Mouse (Mus musculus) midbrain, embryonic 16.5 days (tissue): ENCODE measurements around the gene Emc4. TPM values are rescaled to one million over a fixed set of nuclear protein-coding genes. Genes with fewer than 3 reads are reported as not detected.

ENCODE experiments used
- ATAC-seq: fragments of 200-750 bp; cut with Nextera tagmentation; 2 replicates; pipeline ENCODE4 v1.8.0; 2017; ENCODE audit warnings: moderate TSS enrichment
- H3K27ac ChIP-seq: fragments of 300-500 bp; sonication (generic); 2 replicates; pipeline ENCODE4 v1.5.1; 2014; ENCODE audit warnings: mild to moderate bottlenecking, low read length, mixed read lengths
- H3K27me3 ChIP-seq: fragments of 300-500 bp; sonication (generic); 2 replicates; pipeline ENCODE4 v1.6.1; 2014; ENCODE audit warnings: low read depth, low read length, mixed read lengths; ENCODE audit not compliant: control insufficient read depth, insufficient read depth
- H3K36me3 ChIP-seq: fragments of 300-500 bp; sonication (generic); 2 replicates; pipeline ENCODE4 v1.6.1; 2014; ENCODE audit warnings: mild to moderate bottlenecking, low read length, moderate library complexity, mixed read lengths; ENCODE audit not compliant: control insufficient read depth, insufficient read depth
- H3K4me1 ChIP-seq: fragments of 300-500 bp; sonication (generic); 2 replicates; pipeline ENCODE4 v1.6.1; 2014; ENCODE audit warnings: mild to moderate bottlenecking, low read length, mixed read lengths; ENCODE audit not compliant: control insufficient read depth, insufficient read depth
- H3K4me2 ChIP-seq: fragments of 300-500 bp; sonication (generic); 2 replicates; pipeline ENCODE4 v1.6.1; 2014; ENCODE audit warnings: mild to moderate bottlenecking, low read length, mixed read lengths
- H3K4me3 ChIP-seq: fragments of 300-500 bp; sonication (generic); 2 replicates; pipeline ENCODE4 v1.5.1; 2014; ENCODE audit warnings: low read depth, mild to moderate bottlenecking, low read length, moderate library complexity, mixed read lengths
- H3K9ac ChIP-seq: fragments of 300-500 bp; sonication (generic); 2 replicates; pipeline ENCODE4 v1.6.1; 2014; ENCODE audit warnings: low read depth, low read length, mixed read lengths
- H3K9me3 ChIP-seq: fragments of 300-500 bp; sonication (generic); replicated peaks from 2 replicates; pipeline ENCODE4 v1.6.1; 2014; ENCODE audit warnings: mild to moderate bottlenecking, low read length, mixed read lengths; ENCODE audit not compliant: control insufficient read depth, poor library complexity, severe bottlenecking
- WGBS: fragments of 180-500 bp; shearing (Covaris S2); extraction: QIAGEN DNeasy Blood & Tissue Kit; methylation state at CpG from one replicate; pipeline ENCODE4 v1.1.7; 2014; 5-methylcytosine and 5-hydroxymethylcytosine counted together
- polyA plus RNA-seq: library from polyadenylated mRNA; unstranded; fragments of >200 nt; fragmentation: Nextera tagmentation; extraction: Ambion mirVana; gene quantifications from 2 replicates; pipeline ENCODE4 v1.2.1, GENCODE M21; 2015

The Emc4 gene
- polyA plus RNA-seq, 1 experiment from 2014 or later, result 195 TPM

DNA sequence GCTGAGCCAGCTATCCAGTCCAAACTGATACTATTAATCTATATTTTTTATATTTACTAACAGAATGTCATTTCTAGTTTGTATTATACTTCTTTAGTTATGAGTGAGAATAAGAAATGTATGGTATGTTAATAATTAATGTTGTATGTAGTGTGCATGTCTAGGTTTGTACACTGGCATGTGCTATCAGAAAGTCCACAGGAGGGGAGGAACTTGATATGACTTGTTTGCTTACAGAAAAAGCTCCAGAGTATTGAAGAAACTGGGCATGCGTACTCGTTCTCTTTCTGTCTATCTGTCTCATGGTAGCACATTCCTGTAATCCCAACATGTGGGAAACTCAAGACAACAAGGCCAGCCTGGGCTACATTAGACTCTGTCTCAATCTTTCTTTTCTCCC, 49.6 kb downstream of the Emc4 start:
- WGBS, result 91% methylated on average over 2 of the region's 2 CpGs
- ATAC-seq, result no peak
- no peak overlapping the region for H3K4me3 ChIP-seq

DNA sequence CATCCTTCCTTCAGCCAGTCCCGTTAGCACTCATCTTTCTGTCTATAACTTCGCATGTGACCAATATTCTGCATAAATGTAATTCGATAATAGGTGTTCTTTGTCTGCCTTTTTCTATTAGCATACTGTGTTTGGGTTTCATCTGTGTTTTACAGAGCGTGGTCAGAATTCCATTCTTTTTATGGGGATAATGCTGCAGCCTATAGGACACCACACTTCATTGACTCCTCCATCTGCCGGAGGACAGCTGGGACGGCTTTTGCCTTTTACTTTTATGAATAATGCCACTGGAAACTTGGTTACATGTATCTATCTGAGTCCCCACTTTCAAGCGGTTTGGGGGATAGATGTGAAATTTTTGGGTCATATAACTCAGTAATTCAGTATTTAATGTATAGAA, 52.2 kb downstream of the Emc4 start:
- no peaks in the 10 kb centered on the region for H3K9me3 ChIP-seq
- no peak overlapping the region for H3K4me3 ChIP-seq
- no peaks in the 10 kb centered on the region for H3K27me3 ChIP-seq
- no peaks in the 10 kb centered on the region for H3K4me1 ChIP-seq
- H3K9ac ChIP-seq, result no peak overlapping the region
- H3K4me2 ChIP-seq, result no peak overlapping the region
- ATAC-seq, result no peak
- H3K36me3 ChIP-seq, result no peaks in the 10 kb centered on the region
- no peak overlapping the region for H3K27ac ChIP-seq
- 87% methylated on average over 7 of the region's 7 CpGs for WGBS

More for the DNA sequence above, 49.6 kb downstream of the Emc4 start:
- H3K4me1 ChIP-seq, result no peaks in the 10 kb centered on the region
- H3K27ac ChIP-seq, result no peak overlapping the region
- no peak overlapping the region for H3K4me2 ChIP-seq
- no peak overlapping the region for H3K9ac ChIP-seq
- no peaks in the 10 kb centered on the region for H3K36me3 ChIP-seq
- H3K27me3 ChIP-seq, result no peaks in the 10 kb centered on the region
- H3K9me3 ChIP-seq, result no peaks in the 10 kb centered on the region

Other genes starting within 250 kb of the Emc4 start
- gene Olfr1316, start 233.1 kb downstream of the Emc4 start, polyA plus RNA-seq, result not detected in 2 replicates
- not detected in 2 replicates for gene Olfr1317, start 227.7 kb downstream of the Emc4 start, polyA plus RNA-seq
- gene Olfr1318, start 213.8 kb downstream of the Emc4 start, polyA plus RNA-seq, result 0.08 TPM in 1 of 2 replicates, not detected in the other
- 22.6 and 24.5 TPM in 2 replicates for gene Lpcat4, start 128.6 kb downstream of the Emc4 start, polyA plus RNA-seq
- gene Nutm1, start 108.7 kb downstream of the Emc4 start, polyA plus RNA-seq, result not detected in 2 replicates
- 153 and 155 TPM in 2 replicates for gene Nop10, start 106.1 kb downstream of the Emc4 start, polyA plus RNA-seq
- gene Slc12a6, start 102.2 kb downstream of the Emc4 start, polyA plus RNA-seq, result 19.2 and 20.8 TPM in 2 replicates
- 0.08 TPM in 1 of 2 replicates, not detected in the other for gene Gm21985, start 101.7 kb downstream of the Emc4 start, polyA plus RNA-seq
- gene Katnbl1, start 11.2 kb upstream of the Emc4 start, polyA plus RNA-seq, result 30.7 and 32.0 TPM in 2 replicates
- gene Emc7, start 87.0 kb upstream of the Emc4 start, polyA plus RNA-seq, result 22.2 and 23.3 TPM in 2 replicates
- gene Chrm5, start 112.7 kb upstream of the Emc4 start, polyA plus RNA-seq, result 1.4 and 1.5 TPM in 2 replicates
- 2.6 and 2.7 TPM in 2 replicates for gene Aven, start 124.9 kb upstream of the Emc4 start, polyA plus RNA-seq